Mouse (Mus musculus): Measurements from ENCODE around the gene Slc12a3. TPM values are rescaled to one million over a fixed set of nuclear protein-coding genes. Genes with fewer than 3 reads are reported as not detected.
A peak's percentile ranks its signal among the peaks of the same experiment; 100 is the strongest.

The Slc12a3 gene
- polyA plus RNA-seq, 1 experiment from 2014 or later = 0.21 TPM

GRCm38 (mm10) chr8:94413509-94413908, 84.5 kb downstream of the Slc12a3 start:
- H3K4me3 ChIP-seq (ENCODE audit: low read length) = no peak overlapping the region
- H3K9ac ChIP-seq (ENCODE audit: low read depth, low read length) = no peak overlapping the region
- no peak overlapping the region for H3K4me2 ChIP-seq (ENCODE audit: low read length)
- H3K9me3 ChIP-seq (ENCODE audit: control insufficient read depth, low read length) = no peaks in the 10 kb centered on the region
- no peaks in the 10 kb centered on the region for H3K27me3 ChIP-seq (replicated peaks; ENCODE audit: control insufficient read depth, insufficient read depth, low read length)
- no peak for ATAC-seq
- H3K4me1 ChIP-seq (ENCODE audit: control insufficient read depth, insufficient read depth, low read depth, low read length) = no peaks in the 10 kb centered on the region
- no peaks in the 10 kb centered on the region for H3K36me3 ChIP-seq (ENCODE audit: control insufficient read depth, insufficient read depth, low read length)
- no peak overlapping the region for H3K27ac ChIP-seq (ENCODE audit: low read depth, low read length)
- 90% methylated on average over 6 of the region's 6 CpGs for WGBS

- no peaks in the 10 kb centered on the region for H3K27me3 ChIP-seq (replicated peaks; ENCODE audit: control insufficient read depth, insufficient read depth, low read length)
- no peak overlapping the region for H3K9ac ChIP-seq (ENCODE audit: low read depth, low read length)
- no peak for ATAC-seq
- H3K9me3 ChIP-seq (ENCODE audit: control insufficient read depth, low read length) = no peaks in the 10 kb centered on the region
- H3K4me1 ChIP-seq (ENCODE audit: control insufficient read depth, insufficient read depth, low read depth, low read length) = no peaks in the 10 kb centered on the region
- no peak overlapping the region for H3K4me3 ChIP-seq (ENCODE audit: low read length)
- no peak overlapping the region for H3K27ac ChIP-seq (ENCODE audit: low read depth, low read length)
- WGBS = 79% methylated on average over 2 of the region's 2 CpGs
- H3K4me2 ChIP-seq (ENCODE audit: low read length) = no peak overlapping the region
- H3K36me3 ChIP-seq (ENCODE audit: control insufficient read depth, insufficient read depth, low read length) = no peaks in the 10 kb centered on the region
Measured at GRCm38 (mm10) chr8:94415218-94415617, 86.2 kb downstream of the Slc12a3 start.

MicroRNA genes within 50 kb of the gene (microRNA counts, 519-probe panel; counts per million panel counts)
- 2,921 counts per million, percentile 79 among the panel's probes with 10 or more counts for microRNA mmu-miR-138

Small RNA genes within 50 kb of the gene (microRNA-seq; reads per million reads assigned to microRNA genes)
- 757 reads per million, percentile 75 among the genes with 10 or more reads in this experiment for gene Mir138-2

Other genes starting within 250 kb of the Slc12a3 start
- 18.0 and 22.0 TPM in 2 replicates for gene Bbs2, start 230.3 kb upstream of the Slc12a3 start, polyA plus RNA-seq (2015; fragmentation: Nextera tagmentation; extraction: Ambion mirVana)
- not detected in 2 replicates for gene Mt4, start 192.0 kb upstream of the Slc12a3 start, polyA plus RNA-seq (2015; fragmentation: Nextera tagmentation; extraction: Ambion mirVana)
- 242 and 317 TPM in 2 replicates for gene Mt3, start 176.6 kb upstream of the Slc12a3 start, polyA plus RNA-seq (2015; fragmentation: Nextera tagmentation; extraction: Ambion mirVana)
- 30.4 and 53.8 TPM in 2 replicates for gene Mt2, start 156.5 kb upstream of the Slc12a3 start, polyA plus RNA-seq (2015; fragmentation: Nextera tagmentation; extraction: Ambion mirVana)
- gene Mt1, start 150.1 kb upstream of the Slc12a3 start, polyA plus RNA-seq (2015; fragmentation: Nextera tagmentation; extraction: Ambion mirVana) = 126 and 210 TPM in 2 replicates
- 54.0 and 62.1 TPM in 2 replicates for gene Nup93, start 114.6 kb upstream of the Slc12a3 start, polyA plus RNA-seq (2015; fragmentation: Nextera tagmentation; extraction: Ambion mirVana)
- gene Herpud1, start 57.2 kb downstream of the Slc12a3 start, polyA plus RNA-seq (2015; fragmentation: Nextera tagmentation; extraction: Ambion mirVana) = 71.3 and 77.9 TPM in 2 replicates
- gene Nlrc5, start 105.2 kb downstream of the Slc12a3 start, polyA plus RNA-seq (2015; fragmentation: Nextera tagmentation; extraction: Ambion mirVana) = 0.11 and 0.31 TPM in 2 replicates
- 22.7 and 23.5 TPM in 2 replicates for gene Cpne2, start 203.8 kb downstream of the Slc12a3 start, polyA plus RNA-seq (2015; fragmentation: Nextera tagmentation; extraction: Ambion mirVana)

Data from hindbrain, embryonic 16.5 days (tissue).